Mouse (Mus musculus): ENCODE results near the gene Cdc42se1.

Gene Cdc42se1

GRCm38 (mm10) chr3:95283589-95283941, 55.0 kb downstream of the Cdc42se1 start:
- no peak for DNase-seq (ENCODE audit: low read depth in 1 of 2, low spot score in 2 of 2)

GRCm38 (mm10) chr3:95284062-95284461, 55.5 kb downstream of the Cdc42se1 start:
- no peak for DNase-seq (ENCODE audit: low read depth in 1 of 2, low spot score in 2 of 2)

- DNase-seq (ENCODE audit: low read depth in 1 of 2, low spot score in 2 of 2): no peak
Observed at GRCm38 (mm10) chr3:95284501-95285281, 56.2 kb downstream of the Cdc42se1 start.

GRCm38 (mm10) chr3:95285390-95285789, 56.9 kb downstream of the Cdc42se1 start:
- no peak for DNase-seq (ENCODE audit: low read depth in 1 of 2, low spot score in 2 of 2)
